Mouse (Mus musculus): ENCODE data around the gene Rex2. TPM values are rescaled to one million over a fixed set of nuclear protein-coding genes. Genes with fewer than 3 reads are reported as not detected.
"Not testable (repeated sequence)": the region's sequence is repeated elsewhere in the genome, so short reads cannot be mapped to it uniquely, and the experiment has no call there.

The Rex2 gene
- polyA plus RNA-seq, 1 experiment = 22.9 TPM

GRCm38 (mm10) chr4:147101666-147102626, 80.3 kb downstream of the Rex2 start:
- H3K4me3 ChIP-seq (ENCODE audit: low read depth, low read length) = peak overlapping the region; percentile 77
- not testable (repeated sequence) for H3K27ac ChIP-seq (ENCODE audit: insufficient read depth, low read length); H3K9me3 ChIP-seq (replicated peaks; ENCODE audit: control insufficient read depth, insufficient read depth, low read length, poor library complexity, severe bottlenecking); H3K27me3 ChIP-seq (ENCODE audit: control insufficient read depth, insufficient read depth, low read length, poor library complexity, severe bottlenecking); H3K4me1 ChIP-seq (ENCODE audit: control insufficient read depth, insufficient read depth, low read length); H3K36me3 ChIP-seq (ENCODE audit: control insufficient read depth, insufficient read depth, low read length, poor library complexity, severe bottlenecking)
- H3K9ac ChIP-seq (ENCODE audit: low read depth, poor library complexity, severe bottlenecking) = peak overlapping the region; percentile 94

GRCm38 (mm10) chr4:147103814-147104213, 82.2 kb downstream of the Rex2 start:
- H3K4me3 ChIP-seq (ENCODE audit: low read depth, low read length); H3K4me1 ChIP-seq (ENCODE audit: control insufficient read depth, insufficient read depth, low read length); H3K9me3 ChIP-seq (replicated peaks; ENCODE audit: control insufficient read depth, insufficient read depth, low read length, poor library complexity, severe bottlenecking); H3K27me3 ChIP-seq (ENCODE audit: control insufficient read depth, insufficient read depth, low read length, poor library complexity, severe bottlenecking); H3K36me3 ChIP-seq (ENCODE audit: control insufficient read depth, insufficient read depth, low read length, poor library complexity, severe bottlenecking); H3K27ac ChIP-seq (ENCODE audit: insufficient read depth, low read length); H3K9ac ChIP-seq (ENCODE audit: low read depth, poor library complexity, severe bottlenecking): not testable (repeated sequence)

Other genes starting within 250 kb of the Rex2 start
- 20.2 and 25.5 TPM in 2 replicates for gene Gm21411, start 112.3 kb upstream of the Rex2 start, polyA plus RNA-seq (2011; ENCODE audit: insufficient read depth, insufficient read length, low read depth, missing spikeins)
- gene Zfp989, start 49.9 kb upstream of the Rex2 start, polyA plus RNA-seq (2011; ENCODE audit: insufficient read depth, insufficient read length, low read depth, missing spikeins) = 50.9 and 62.8 TPM in 2 replicates
- gene Zfp991, start 110.2 kb downstream of the Rex2 start, polyA plus RNA-seq (2011; ENCODE audit: insufficient read depth, insufficient read length, low read depth, missing spikeins) = 28.6 and 32.7 TPM in 2 replicates